7 mouse cellular contexts compared by ENCODE assay signal in the genomic region with DNA sequence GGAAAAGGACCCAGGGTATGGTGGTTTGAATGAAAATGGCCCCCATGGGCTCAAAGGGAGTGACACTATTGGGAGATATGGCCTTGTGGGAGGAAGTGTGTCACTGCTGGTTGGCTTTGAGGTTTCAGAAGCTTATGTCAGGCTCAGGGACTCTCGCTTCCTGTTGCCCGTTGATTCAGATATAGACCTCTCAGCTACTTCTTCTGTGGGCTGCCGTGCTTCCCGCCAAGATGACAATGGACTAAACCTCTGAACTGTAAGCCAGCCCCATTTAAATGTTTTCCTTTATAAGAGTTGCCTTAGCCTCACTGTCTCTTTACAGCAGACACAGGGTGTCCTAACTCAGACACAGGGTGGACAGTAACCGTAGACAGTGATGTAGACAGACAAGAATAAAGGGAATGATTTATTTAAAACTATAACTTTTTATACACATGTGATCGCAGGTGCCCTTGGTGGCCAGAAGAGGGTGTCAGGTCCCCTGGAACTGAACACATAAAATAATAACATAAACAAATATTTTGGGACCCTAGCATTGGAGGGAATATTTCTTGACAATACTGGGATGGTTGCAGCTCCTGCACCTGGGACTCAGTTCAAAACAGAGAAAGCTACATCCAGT. TPM values are rescaled to one million over a fixed set of nuclear protein-coding genes. Genes with fewer than 3 reads are reported as not detected.
A peak's percentile ranks its signal among the peaks of the same experiment; 100 is the strongest.
DNase-seq lines count a peak whose midpoint lies in the region; ATAC-seq lines count a peak whose summit lies in the region.

A gene (plus strand): TSS at position 178 of the 622 bp plus-strand sequence.

- DNase-seq in spleen, postnatal 36 days (ENCODE audit: low spot score in 2 of 2) = peak; percentile 79 to 80
- DNase-seq in spleen, adult 12 weeks (ENCODE audit: low spot score) = no peak
- peak; percentile 29 for DNase-seq in lung, postnatal 25 days (ENCODE audit: low spot score)
- DNase-seq in thymus, postnatal 25 days = peak; percentile 63
- DNase-seq in layer of hippocampus, adult 11-12 months (ENCODE audit: low spot score) = no peak
- DNase-seq in layer of hippocampus, postnatal 25 days (ENCODE audit: extremely low spot score in 1 of 2, low spot score in 1 of 2) = no peak

- peaks cover 9% of the 10 kb centered on the region for H3K4me1 ChIP-seq in forebrain, embryonic 16.5 days (replicated peaks; ENCODE audit: control insufficient read depth, insufficient read depth, low read length)

- H3K9me3 ChIP-seq in forebrain, embryonic 16.5 days (ENCODE audit: control insufficient read depth, low read length) = no peaks in the 10 kb centered on the region

- H3K27me3 ChIP-seq in forebrain, embryonic 16.5 days (replicated peaks; ENCODE audit: control insufficient read depth, insufficient read depth, low read length) = no peaks in the 10 kb centered on the region

- H3K4me3 ChIP-seq in forebrain, embryonic 16.5 days (replicated peaks; ENCODE audit: low read length) = no peak within 1 kb of the TSS

- H3K36me3 ChIP-seq in forebrain, embryonic 16.5 days (ENCODE audit: control insufficient read depth, insufficient read depth) = no peaks in the 10 kb centered on the region

- no peak within 1 kb of the TSS for H3K4me2 ChIP-seq in forebrain, embryonic 16.5 days (ENCODE audit: low read length)

- H3K9ac ChIP-seq in forebrain, embryonic 16.5 days (replicated peaks; ENCODE audit: low read depth, low read length) = peak within 1 kb of the TSS; percentile 47

- H3K27ac ChIP-seq in forebrain, embryonic 16.5 days (ENCODE audit: low read length) = peak within 1 kb of the TSS; percentile 49; the same call in 1 of the 2 replicates

- WGBS in forebrain, embryonic 16.5 days = 71% methylated on average over 6 of the region's 6 CpGs

- ATAC-seq in forebrain, embryonic 16.5 days = no peak

RNA-seq across cellular contexts. Expression of the gene that starts here (rescaled TPM):
- polyA plus RNA-seq in forebrain, embryonic 16.5 days (2015; fragmentation: Nextera tagmentation; extraction: Ambion mirVana) = 0.35 and 0.82 TPM in 2 replicates
- total RNA-seq in layer of hippocampus, postnatal 25 days (2021) = 1 to 10 TPM; 3.9 to 5.8 TPM

Comparison
In these comparisons a context has a peak if more than half of its experiments do, and no peak if none do; other contexts are left out.
1. DNase-seq: peak in spleen, postnatal 36 days (2 of 2), lung, postnatal 25 days (single experiment) and thymus, postnatal 25 days (single experiment); none in spleen, adult 12 weeks (single experiment), layer of hippocampus, adult 11-12 months (single experiment) and layer of hippocampus, postnatal 25 days (0 of 2).